Mouse (Mus musculus) myocyte (in vitro differentiated cells): ENCODE measurements around the gene 4930519G04Rik.

Experiments
- E2F4 ChIP-seq: IDR thresholded peaks from one replicate; pipeline ENCODE4 v1.6.1; 2011; ENCODE audit warnings: mild to moderate bottlenecking, control low read depth, moderate library complexity; ENCODE audit not compliant: insufficient read depth
- MAX ChIP-seq: IDR thresholded peaks from one replicate; pipeline ENCODE4 v1.6.1; 2011; ENCODE audit warnings: low read depth, mild to moderate bottlenecking, control low read depth
- MYOD1 ChIP-seq, 3 experiments: IDR thresholded peaks; one replicate each; pipeline ENCODE4 v1.6.1; 2011; ENCODE audit warnings: control low read depth in 2 of 3, low read depth in 2 of 3, mild to moderate bottlenecking in 2 of 3, moderate library complexity in 1 of 3; ENCODE audit not compliant: insufficient read length in 2 of 3, control insufficient read depth in 1 of 3
- MYOG ChIP-seq, 3 experiments: IDR thresholded peaks; one replicate each; pipeline ENCODE4 v1.6.1; 2011; ENCODE audit warnings: control low read depth in 2 of 3, low read depth in 2 of 3, mild to moderate bottlenecking in 2 of 3; ENCODE audit not compliant: insufficient read length in 2 of 3, control insufficient read depth in 1 of 3, insufficient read depth in 1 of 3
- POLR2A ChIP-seq: IDR thresholded peaks from one replicate; pipeline ENCODE4 v1.6.1; 2011; ENCODE audit warnings: low read depth, mild to moderate bottlenecking, control low read depth, moderate library complexity; ENCODE audit not compliant: insufficient read length
- REST ChIP-seq: IDR thresholded peaks from one replicate; pipeline ENCODE4 v1.6.1; 2011; ENCODE audit warnings: mild to moderate bottlenecking, control low read depth, moderate library complexity; ENCODE audit not compliant: insufficient read depth, insufficient read length
- TCF12 ChIP-seq: IDR thresholded peaks from one replicate; pipeline ENCODE4 v1.6.1; 2011; ENCODE audit warnings: mild to moderate bottlenecking, control low read depth; ENCODE audit not compliant: poor library complexity, insufficient read depth, severe bottlenecking
- USF1 ChIP-seq: IDR thresholded peaks from one replicate; pipeline ENCODE4 v1.6.1; 2011; ENCODE audit warnings: low read depth, mild to moderate bottlenecking, control low read depth, moderate library complexity

GRCm38 (mm10) chr5:114806636-114807035 lies 46.8 kb upstream of the 4930519G04Rik start:
- TF ChIP-seq USF1 (no peak), POLR2A (no peak), REST (no peak), MAX (no peak), E2F4 (no peak), TCF12 (no peak), MYOD1 (IDR thresholded peaks at IDR 0.05; ENCODE audit: control insufficient read depth in 1 of 3, insufficient read length in 2 of 3, low read depth in 2 of 3) (no peak), MYOG (IDR thresholded peaks at IDR 0.05; ENCODE audit: control insufficient read depth in 1 of 3, insufficient read depth in 1 of 3, insufficient read length in 2 of 3, low read depth in 2 of 3) (no peak)
